In genomic region chr4:126262119-126262807, GRCm38 (mm10) we compare ENCODE assay signal across 7 mouse cellular contexts. TPM values are rescaled to one million over a fixed set of nuclear protein-coding genes. Genes with fewer than 3 reads are reported as not detected.
DNase-seq lines count a peak whose midpoint lies in the region; ATAC-seq lines count a peak whose summit lies in the region.

Trappc3 (plus strand) TSS chr4:126262325.

- H3K27ac ChIP-seq in intestine, embryonic 15.5 days: peak within 1 kb of the TSS; percentile 88
- H3K27ac ChIP-seq in midbrain, embryonic 10.5 days (replicated peaks): peak within 1 kb of the TSS; percentile 89

- no peaks in the 10 kb centered on the region for H3K9me3 ChIP-seq in intestine, embryonic 15.5 days
- no peaks in the 10 kb centered on the region for H3K9me3 ChIP-seq in midbrain, embryonic 10.5 days (replicated peaks)

- H3K9ac ChIP-seq in intestine, embryonic 15.5 days: peak within 1 kb of the TSS; percentile 72

- no peaks in the 10 kb centered on the region for H3K36me3 ChIP-seq in intestine, embryonic 15.5 days
- H3K36me3 ChIP-seq in midbrain, embryonic 10.5 days: no peaks in the 10 kb centered on the region

- under 1% methylated on average over 46 of the region's 46 CpGs for WGBS in intestine, embryonic 15.5 days
- under 1% methylated on average over 46 of the region's 46 CpGs for WGBS in midbrain, embryonic 10.5 days

- peak within 1 kb of the TSS; percentile 69 for H3K4me3 ChIP-seq in intestine, embryonic 15.5 days (replicated peaks)
- H3K4me3 ChIP-seq in midbrain, embryonic 10.5 days: peak within 1 kb of the TSS; percentile 66

- DNase-seq in adrenal gland, adult 2 months: peak; percentile 99
- DNase-seq in embryo, embryonic 11.5 days (ENCODE audit: low read depth, low spot score): peak; percentile 96
- DNase-seq in gastrocnemius, postnatal 36 days: peak; percentile 99 to 100
- peak; percentile 100 for DNase-seq in left cerebral cortex, postnatal 25 days (ENCODE audit: low spot score in 2 of 2)
- DNase-seq in midbrain, embryonic 10.5 days (ENCODE audit: low spot score): peak; percentile 99
- peak; percentile 99 for DNase-seq in right cerebral cortex, postnatal 4 days

- no peaks in the 10 kb centered on the region for H3K27me3 ChIP-seq in intestine, embryonic 15.5 days (replicated peaks)
- no peaks in the 10 kb centered on the region for H3K27me3 ChIP-seq in midbrain, embryonic 10.5 days (ENCODE audit: low read depth, poor library complexity, severe bottlenecking)

- intact Hi-C loops in gastrocnemius, postnatal 36 days (cut with DNase I): loop anchor here (10.0 kb wide), 1 partner anchor 177 kb away; no protein-coding TSS in a partner anchor
- intact Hi-C loops in left cerebral cortex, postnatal 25 days (cut with DNase I): loop anchor here (1.0 to 2.0 kb wide), 2 partner anchors 35 to 81 kb away; no protein-coding TSS in a partner anchor

- peak; percentile 94 for ATAC-seq in intestine, embryonic 15.5 days

- H3K4me2 ChIP-seq in intestine, embryonic 15.5 days (replicated peaks): peak within 1 kb of the TSS; percentile 70

- peaks cover 31% of the 10 kb centered on the region for H3K4me1 ChIP-seq in intestine, embryonic 15.5 days (replicated peaks)
- H3K4me1 ChIP-seq in midbrain, embryonic 10.5 days: peaks cover 55% of the 10 kb centered on the region

RNA-seq across cellular contexts. Expression of gene Trappc3, which starts in this region (rescaled TPM):
- total RNA-seq in adrenal gland, adult 2 months (2021): 100 to 1,000 TPM in 1 of 2 experiments, 10 to 100 TPM in 1; 85.8 to 103 TPM
- 16.2 and 16.5 TPM in 2 replicates for polyA plus RNA-seq in adrenal gland, adult 2 months (2012; rRNA removed)
- total RNA-seq in gastrocnemius, postnatal 36 days (2021): 10 to 100 TPM; 15.9 to 17.9 TPM
- 94.2 and 99.7 TPM in 2 replicates for polyA plus RNA-seq in intestine, embryonic 15.5 days (2015; fragmentation: Nextera tagmentation; extraction: Ambion mirVana)
- 10 to 100 TPM; 77.4 to 79.4 TPM for total RNA-seq in left cerebral cortex, postnatal 25 days (2021)
- 85.2 and 94.4 TPM in 2 replicates for polyA plus RNA-seq in midbrain, embryonic 10.5 days (2016; fragmentation: Nextera tagmentation; extraction: Ambion mirVana)

Comparison
In these comparisons a context has a peak if more than half of its experiments do, and no peak if none do; other contexts are left out.
1. Peak in every context shown above with its lines: DNase-seq, ATAC-seq, H3K4me3 ChIP-seq and H3K27ac ChIP-seq.
2. RNA of gene Trappc3 (total RNA-seq): 85.8 to 103 TPM in adrenal gland, adult 2 months and 77.4 to 79.4 TPM in left cerebral cortex, postnatal 25 days; 15.9 to 17.9 TPM in gastrocnemius, postnatal 36 days; every median in the first group is over 4 times any median in the second.